Mouse (Mus musculus): ENCODE measurements around the gene Gm21969. TPM values are rescaled to one million over a fixed set of nuclear protein-coding genes. Genes with fewer than 3 reads are reported as not detected.
A peak's percentile ranks its signal among the peaks of the same experiment; 100 is the strongest.

The Gm21969 gene
- polyA plus RNA-seq, 1 experiment: not detected

- no peak overlapping the region for H3K27ac ChIP-seq (ENCODE audit: insufficient read depth, low read depth, low read length)
- WGBS: under 1% methylated on average over 48 of the region's 52 CpGs
- H3K36me3 ChIP-seq (ENCODE audit: control insufficient read depth, insufficient read depth, low read length): no peaks in the 10 kb centered on the region
- peaks cover 17% of the 10 kb centered on the region for H3K4me1 ChIP-seq (ENCODE audit: control insufficient read depth, insufficient read depth, insufficient read length, low read length)
- TF ChIP-seq CTCF (IDR thresholded peaks at IDR 0.05; ENCODE audit: extremely low read depth, insufficient read length, insufficient replicate concordance, low read depth, low read length) (peak; percentile 50; the same call in 1 of the 2 replicates), POLR2A (IDR thresholded peaks at IDR 0.05; ENCODE audit: low read depth, low read length) (peak; percentile 93)
- H3K27me3 ChIP-seq (ENCODE audit: control insufficient read depth, insufficient read depth, low read length): no peaks in the 10 kb centered on the region
- H3K4me3 ChIP-seq (ENCODE audit: low read depth, low read length): peak overlapping the region; percentile 83
Measured at GRCm38 (mm10) chr4:139574156-139574798, 28.7 kb upstream of the Gm21969 start.

GRCm38 (mm10) chr4:139574799-139575672 is 27.9 kb upstream of the Gm21969 start:
- peak overlapping the region; percentile 83 for H3K4me3 ChIP-seq (ENCODE audit: low read depth, low read length)
- WGBS: under 1% methylated on average over 111 of the region's 111 CpGs
- H3K27me3 ChIP-seq (ENCODE audit: control insufficient read depth, insufficient read depth, low read length): no peaks in the 10 kb centered on the region
- peaks cover 25% of the 10 kb centered on the region for H3K4me1 ChIP-seq (ENCODE audit: control insufficient read depth, insufficient read depth, insufficient read length, low read length)
- H3K36me3 ChIP-seq (ENCODE audit: control insufficient read depth, insufficient read depth, low read length): no peaks in the 10 kb centered on the region
- H3K27ac ChIP-seq (ENCODE audit: insufficient read depth, low read depth, low read length): peak overlapping the region; percentile 23
- no peak for TF ChIP-seq POLR2A (IDR thresholded peaks at IDR 0.05; ENCODE audit: low read depth, low read length)
- TF ChIP-seq CTCF (IDR thresholded peaks at IDR 0.05; ENCODE audit: extremely low read depth, insufficient read length, insufficient replicate concordance, low read depth, low read length): no peak

GRCm38 (mm10) chr4:139575673-139576003 is 27.3 kb upstream of the Gm21969 start:
- 4% methylated on average over 14 of the region's 14 CpGs for WGBS
- no peaks in the 10 kb centered on the region for H3K36me3 ChIP-seq (ENCODE audit: control insufficient read depth, insufficient read depth, low read length)
- H3K4me1 ChIP-seq (ENCODE audit: control insufficient read depth, insufficient read depth, insufficient read length, low read length): peaks cover 28% of the 10 kb centered on the region
- H3K27me3 ChIP-seq (ENCODE audit: control insufficient read depth, insufficient read depth, low read length): no peaks in the 10 kb centered on the region
- H3K27ac ChIP-seq (ENCODE audit: insufficient read depth, low read depth, low read length): no peak overlapping the region; the same call in 1 of the 2 replicates
- no peak for TF ChIP-seq POLR2A (IDR thresholded peaks at IDR 0.05; ENCODE audit: low read depth, low read length)
- no peak for TF ChIP-seq CTCF (IDR thresholded peaks at IDR 0.05; ENCODE audit: extremely low read depth, insufficient read length, insufficient replicate concordance, low read depth, low read length)
- peak overlapping the region; percentile 83 for H3K4me3 ChIP-seq (ENCODE audit: low read depth, low read length)

DNA sequence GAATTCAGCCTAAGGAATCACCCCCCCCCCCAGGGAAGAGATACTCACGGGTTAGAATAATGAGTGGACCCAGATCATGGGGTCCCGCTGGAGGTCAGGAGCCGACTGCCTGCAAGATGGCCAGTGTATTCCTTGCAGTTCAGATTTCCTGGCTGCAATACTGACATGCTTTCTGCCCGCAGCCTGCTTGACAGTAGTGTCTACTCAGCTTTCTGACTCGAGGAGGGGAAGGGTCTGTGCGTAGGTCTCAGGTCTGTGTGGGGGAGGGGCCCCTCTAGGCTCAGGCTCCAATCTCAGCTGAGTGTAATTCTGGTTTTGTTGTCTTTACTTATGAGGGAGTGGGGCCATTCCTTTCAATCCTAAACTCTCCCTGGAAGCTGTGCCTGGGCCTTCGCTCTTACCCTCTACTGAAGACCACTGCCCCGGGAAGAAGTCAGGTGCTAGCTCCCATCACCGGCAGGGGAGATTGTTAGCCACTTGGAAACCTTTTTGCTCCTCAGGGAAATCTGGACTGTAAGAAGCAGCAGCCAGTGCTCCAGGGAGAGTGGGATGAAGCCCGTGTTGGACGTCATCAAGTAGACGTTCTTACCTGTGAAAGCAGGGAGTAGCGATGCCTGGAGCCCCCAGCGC is 26.6 kb upstream of the Gm21969 start:
- Histone ChIP-seq H3K27ac (ENCODE audit: insufficient read depth, low read depth, low read length) (no peak overlapping the region), H3K4me1 (ENCODE audit: control insufficient read depth, insufficient read depth, insufficient read length, low read length) (peaks cover 35% of the 10 kb centered on the region)
- TF ChIP-seq CTCF (IDR thresholded peaks at IDR 0.05; ENCODE audit: extremely low read depth, insufficient read length, insufficient replicate concordance, low read depth, low read length): no peak
- no peak for TF ChIP-seq POLR2A (IDR thresholded peaks at IDR 0.05; ENCODE audit: low read depth, low read length)

GRCm38 (mm10) chr4:139577006-139577405 is 26.0 kb upstream of the Gm21969 start:
- Histone ChIP-seq H3K4me3 (ENCODE audit: low read depth, low read length) (peak overlapping the region; percentile 83), H3K27ac (ENCODE audit: insufficient read depth, low read depth, low read length) (no peak overlapping the region), H3K4me1 (ENCODE audit: control insufficient read depth, insufficient read depth, insufficient read length, low read length) (peaks cover 41% of the 10 kb centered on the region), H3K36me3 (ENCODE audit: control insufficient read depth, insufficient read depth, low read length) (no peaks in the 10 kb centered on the region), H3K27me3 (ENCODE audit: control insufficient read depth, insufficient read depth, low read length) (no peaks in the 10 kb centered on the region)
- no peak for TF ChIP-seq CTCF (IDR thresholded peaks at IDR 0.05; ENCODE audit: extremely low read depth, insufficient read length, insufficient replicate concordance, low read depth, low read length)
- TF ChIP-seq POLR2A (IDR thresholded peaks at IDR 0.05; ENCODE audit: low read depth, low read length): no peak
- WGBS: 24% methylated on average over 7 of the region's 7 CpGs

More for the DNA sequence above, 26.6 kb upstream of the Gm21969 start:
- Histone ChIP-seq H3K27me3 (ENCODE audit: control insufficient read depth, insufficient read depth, low read length) (no peaks in the 10 kb centered on the region), H3K4me3 (ENCODE audit: low read depth, low read length) (peak overlapping the region; percentile 83), H3K36me3 (ENCODE audit: control insufficient read depth, insufficient read depth, low read length) (no peaks in the 10 kb centered on the region)
- 24% methylated on average over 14 of the region's 14 CpGs for WGBS

- WGBS: 33% methylated on average over 8 of the region's 8 CpGs
- H3K4me1 ChIP-seq (ENCODE audit: control insufficient read depth, insufficient read depth, insufficient read length, low read length): peaks cover 48% of the 10 kb centered on the region
- no peak overlapping the region for H3K27ac ChIP-seq (ENCODE audit: insufficient read depth, low read depth, low read length)
Measured at GRCm38 (mm10) chr4:139578389-139578788, 24.6 kb upstream of the Gm21969 start.

More at GRCm38 (mm10) chr4:139578389-139578788, 24.6 kb upstream of the Gm21969 start:
- Histone ChIP-seq H3K4me3 (ENCODE audit: low read depth, low read length) (no peak overlapping the region), H3K36me3 (ENCODE audit: control insufficient read depth, insufficient read depth, low read length) (no peaks in the 10 kb centered on the region), H3K27me3 (ENCODE audit: control insufficient read depth, insufficient read depth, low read length) (no peaks in the 10 kb centered on the region)
- TF ChIP-seq CTCF (IDR thresholded peaks at IDR 0.05; ENCODE audit: extremely low read depth, insufficient read length, insufficient replicate concordance, low read depth, low read length) (no peak), POLR2A (IDR thresholded peaks at IDR 0.05; ENCODE audit: low read depth, low read length) (no peak)

All from small intestine, adult 2 months (tissue).